Mouse (Mus musculus): ENCODE results near the gene Rnf5.

DNA sequence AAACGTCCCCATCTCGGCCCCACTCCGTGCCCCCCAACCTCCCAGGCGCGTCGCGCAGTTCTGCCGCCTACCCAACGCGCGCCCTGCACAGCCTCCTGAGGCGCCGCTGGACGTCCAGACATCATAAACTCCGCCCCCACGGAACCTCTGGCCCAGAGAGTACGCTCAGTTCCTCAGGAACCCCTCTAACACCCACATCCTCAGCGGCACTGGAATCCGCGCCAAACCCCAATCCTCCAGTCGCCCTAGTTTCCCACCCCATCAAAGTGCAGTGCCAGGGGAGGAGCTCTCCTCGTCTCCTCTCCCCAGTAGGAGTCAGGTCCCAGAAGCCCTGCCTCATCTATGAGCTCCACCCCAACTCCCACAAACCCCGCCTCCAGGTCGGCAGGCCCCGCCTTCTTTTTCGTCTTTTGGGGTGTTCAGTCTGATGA, 28.8 kb upstream of the Rnf5 start:
- TF ChIP-seq POLR2A (IDR thresholded peaks at IDR 0.05; ENCODE audit: insufficient read length, low read depth): no peak
- TF ChIP-seq TCF12 (IDR thresholded peaks at IDR 0.05; ENCODE audit: insufficient read depth, poor library complexity, severe bottlenecking): no peak
- TF ChIP-seq MAX (IDR thresholded peaks at IDR 0.05; ENCODE audit: low read depth): no peak
- no peak for TF ChIP-seq CEBPB (IDR thresholded peaks at IDR 0.05; ENCODE audit: insufficient read depth, poor library complexity, severe bottlenecking)
- no peak for TF ChIP-seq E2F4 (IDR thresholded peaks at IDR 0.05; ENCODE audit: insufficient read depth)
- TF ChIP-seq SRF (IDR thresholded peaks at IDR 0.05; ENCODE audit: control insufficient read depth, insufficient read length, low read depth): no peak
- no peak for TF ChIP-seq MYOG (IDR thresholded peaks at IDR 0.05; ENCODE audit: control insufficient read depth in 1 of 3, insufficient read depth in 1 of 3, insufficient read length in 2 of 3, low read depth in 2 of 3)

All from myocyte (in vitro differentiated cells).